Mouse (Mus musculus) forebrain, embryonic 15.5 days (tissue): ENCODE data around the gene Vmn2r68. TPM values are rescaled to one million over a fixed set of nuclear protein-coding genes. Genes with fewer than 3 reads are reported as not detected.

ENCODE experiments used
- ATAC-seq: fragments of 200-750 bp; cut with Nextera tagmentation; replicated peaks from 2 replicates; pipeline ENCODE4 v1.8.0; 2017; ENCODE audit warnings: mild to moderate bottlenecking, moderate TSS enrichment, moderate library complexity
- H3K27ac ChIP-seq: fragments of 300-500 bp; sonication (generic); replicated peaks from 2 replicates; pipeline ENCODE4 v1.5.1; 2015; ENCODE audit warnings: mild to moderate bottlenecking, inconsistent platforms
- H3K27me3 ChIP-seq: fragments of 300-500 bp; sonication (generic); 2 replicates; pipeline ENCODE4 v1.6.1; 2015; ENCODE audit warnings: inconsistent platforms
- H3K36me3 ChIP-seq: fragments of 300-500 bp; sonication (generic); 2 replicates; pipeline ENCODE4 v1.6.1; 2015; ENCODE audit warnings: mild to moderate bottlenecking, inconsistent platforms
- H3K4me1 ChIP-seq: fragments of 300-500 bp; sonication (generic); 2 replicates; pipeline ENCODE4 v1.6.1; 2015; ENCODE audit warnings: inconsistent platforms
- H3K4me2 ChIP-seq: fragments of 300-500 bp; sonication (generic); replicated peaks from 2 replicates; pipeline ENCODE4 v1.6.1; 2015; ENCODE audit warnings: mild to moderate bottlenecking, inconsistent platforms
- H3K4me3 ChIP-seq: fragments of 300-500 bp; sonication (generic); 2 replicates; pipeline ENCODE4 v1.5.1; 2015; ENCODE audit warnings: mild to moderate bottlenecking, inconsistent platforms
- H3K9ac ChIP-seq: fragments of 300-500 bp; sonication (generic); replicated peaks from 2 replicates; pipeline ENCODE4 v1.6.1; 2015; ENCODE audit warnings: mild to moderate bottlenecking, inconsistent platforms
- H3K9me3 ChIP-seq: fragments of 300-500 bp; sonication (generic); 2 replicates; pipeline ENCODE4 v1.6.1; 2016; ENCODE audit warnings: inconsistent platforms
- polyA plus RNA-seq: library from polyadenylated mRNA; unstranded; fragments of >200 nt; fragmentation: Nextera tagmentation; extraction: Ambion mirVana; gene quantifications from 2 replicates; pipeline ENCODE4 v1.2.1, GENCODE M21; 2015

Gene Vmn2r68
- not detected in 2 replicates for polyA plus RNA-seq

GRCm38 (mm10) chr7:85237683-85238082 lies at the start of gene Vmn2r68:
Gene Vmn2r68, minus strand, starts transcription at chr7:85237783.
- no peaks in the 10 kb centered on the region for H3K9me3 ChIP-seq
- no peak within 1 kb of the TSS for H3K4me2 ChIP-seq
- H3K4me1 ChIP-seq = no peaks in the 10 kb centered on the region
- no peaks in the 10 kb centered on the region for H3K36me3 ChIP-seq
- no peaks in the 10 kb centered on the region for H3K27me3 ChIP-seq
- H3K9ac ChIP-seq = no peak within 1 kb of the TSS
- ATAC-seq = no peak
- no peak within 1 kb of the TSS for H3K27ac ChIP-seq
- no peak within 1 kb of the TSS for H3K4me3 ChIP-seq

Other genes starting within 250 kb of the Vmn2r68 start
- not detected in 2 replicates for gene Vmn2r66, start 225.5 kb downstream of the Vmn2r68 start, polyA plus RNA-seq
- not detected in 2 replicates for gene Vmn2r67, start 81.8 kb downstream of the Vmn2r68 start, polyA plus RNA-seq
- not detected in 2 replicates for gene Vmn2r69, start 178.1 kb upstream of the Vmn2r68 start, polyA plus RNA-seq